Mouse (Mus musculus) forebrain, embryonic 10.5 days (tissue): ENCODE data around the gene Adamts15. TPM values are rescaled to one million over a fixed set of nuclear protein-coding genes. Genes with fewer than 3 reads are reported as not detected.

ENCODE experiments used
- DNase-seq: peaks from one replicate; pipeline ENCODE4 v3.0.0-alpha.2; 2017; ENCODE audit warnings: low spot score; ENCODE audit errors: extremely low spot score
- H3K27ac ChIP-seq: fragments of 300-500 bp; sonication (generic); 2 replicates; pipeline ENCODE4 v1.5.1; 2016; ENCODE audit warnings: mild to moderate bottlenecking
- H3K27me3 ChIP-seq: fragments of 300-500 bp; sonication (generic); 2 replicates; pipeline ENCODE4 v1.6.1; 2016; ENCODE audit warnings: mild to moderate bottlenecking; ENCODE audit not compliant: poor library complexity, severe bottlenecking
- H3K36me3 ChIP-seq: fragments of 300-500 bp; sonication (generic); replicated peaks from 2 replicates; pipeline ENCODE4 v1.6.1; 2016; ENCODE audit warnings: mild to moderate bottlenecking, moderate library complexity
- H3K4me1 ChIP-seq: fragments of 300-500 bp; sonication (generic); 2 replicates; pipeline ENCODE4 v1.6.1; 2016
- H3K4me3 ChIP-seq: fragments of 300-500 bp; sonication (generic); 2 replicates; pipeline ENCODE4 v1.5.1; 2016; ENCODE audit warnings: mild to moderate bottlenecking, moderate library complexity
- H3K9me3 ChIP-seq: fragments of 300-500 bp; sonication (generic); 2 replicates; pipeline ENCODE4 v1.6.1; 2016; ENCODE audit warnings: mild to moderate bottlenecking, moderate library complexity
- WGBS: fragments of 180-500 bp; shearing (Covaris S2); methylation state at CpG from one replicate; pipeline ENCODE4 v1.1.7; 2016; 5-methylcytosine and 5-hydroxymethylcytosine counted together
- polyA plus RNA-seq: library from polyadenylated mRNA; unstranded; fragments of >200 nt; fragmentation: Nextera tagmentation; extraction: Ambion mirVana; gene quantifications from 2 replicates; pipeline ENCODE4 v1.2.1, GENCODE M21; 2016

The Adamts15 gene
- polyA plus RNA-seq, 1 experiment from 2014 or later = 8.2 TPM

DNA sequence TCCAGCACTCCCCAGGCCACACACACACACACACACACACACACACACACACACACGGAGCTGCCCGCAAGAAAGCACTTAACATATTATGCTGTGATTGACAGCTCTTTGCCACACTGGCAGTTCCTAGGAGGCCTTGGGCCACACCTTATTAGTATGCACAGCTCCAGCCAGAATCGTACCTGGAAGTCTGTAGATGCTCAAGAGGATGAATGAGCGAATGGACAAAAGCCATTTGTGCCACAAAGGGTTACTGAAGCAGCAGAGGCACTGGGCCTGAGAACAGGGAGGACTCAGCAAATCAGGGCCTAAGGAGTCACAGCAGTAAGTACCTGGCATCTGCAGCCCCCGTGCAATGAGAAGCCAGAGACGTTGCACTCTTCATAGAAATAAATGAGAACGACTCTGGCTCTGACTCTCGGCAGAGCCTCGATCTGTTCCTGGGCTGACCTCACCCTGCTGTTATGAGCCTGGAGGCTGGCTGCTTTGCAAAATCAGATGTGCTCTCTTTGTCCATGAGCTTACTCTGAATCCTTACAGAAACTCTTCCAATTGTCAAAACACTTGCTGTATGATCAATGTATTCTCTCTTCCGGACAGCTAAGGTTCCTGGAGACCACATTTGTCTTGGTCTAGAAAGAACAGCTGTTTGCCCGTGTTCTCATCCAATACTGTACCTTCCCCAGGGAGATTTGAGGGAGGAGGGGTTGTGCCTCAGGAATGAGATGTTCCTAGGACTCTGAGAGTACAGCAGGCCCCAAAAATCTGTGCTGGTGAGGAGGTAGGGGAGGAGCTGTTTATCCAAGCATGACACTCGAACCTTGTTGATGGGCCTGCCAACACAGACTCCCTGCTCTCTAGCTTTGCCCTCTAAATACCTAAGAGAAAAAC is 3.5 kb downstream of the Adamts15 start:
- H3K4me3 ChIP-seq = no peak overlapping the region
- no peaks in the 10 kb centered on the region for H3K36me3 ChIP-seq
- no peaks in the 10 kb centered on the region for H3K9me3 ChIP-seq
- WGBS = 74% methylated on average over 12 of the region's 12 CpGs
- H3K27me3 ChIP-seq = peaks cover 44% of the 10 kb centered on the region
- no peak for DNase-seq
- H3K27ac ChIP-seq = no peak overlapping the region
- H3K4me1 ChIP-seq = peaks cover 39% of the 10 kb centered on the region

DNA sequence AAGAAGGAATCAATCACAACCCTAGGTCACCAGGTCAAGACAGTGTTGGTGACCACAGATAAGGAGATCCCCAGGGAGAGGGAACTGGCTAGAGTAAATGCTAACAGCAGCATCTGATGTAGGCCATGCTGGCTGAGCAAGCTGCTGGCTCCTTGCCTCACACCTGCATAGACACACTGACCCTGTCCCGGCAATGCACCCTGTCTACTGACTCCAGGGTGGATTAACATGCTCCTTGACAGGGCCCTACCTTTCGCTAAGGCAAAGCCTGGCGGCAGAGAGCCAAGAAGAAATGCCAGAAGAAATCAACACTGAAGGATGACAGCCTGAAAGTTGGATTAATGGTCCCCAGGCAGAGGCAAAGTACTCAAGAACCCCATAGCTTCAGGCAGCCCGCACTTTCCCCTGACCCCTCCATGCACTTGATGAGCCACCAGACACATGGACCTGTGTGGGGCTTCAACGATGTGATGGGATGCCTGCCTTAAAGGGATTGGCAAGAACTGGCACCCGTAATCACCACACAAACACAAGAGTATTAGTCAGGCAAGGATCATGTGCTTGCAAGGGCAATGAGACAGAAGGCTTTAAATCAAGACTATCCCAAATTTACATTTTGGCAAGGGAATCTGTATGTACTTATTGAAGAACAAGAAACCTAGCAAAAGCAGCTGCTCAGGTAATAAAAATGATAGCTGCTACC is 5.8 kb downstream of the Adamts15 start:
- Histone ChIP-seq H3K27me3 (peaks cover 22% of the 10 kb centered on the region), H3K9me3 (no peaks in the 10 kb centered on the region), H3K36me3 (0 out of 2 replicates have a peak, but pooled peaks cover 4% of the 10 kb centered on the region), H3K27ac (no peak overlapping the region), H3K4me1 (peaks cover 26% of the 10 kb centered on the region), H3K4me3 (no peak overlapping the region)
- no peak for DNase-seq
- 94% methylated on average over 6 of the region's 6 CpGs for WGBS

- DNase-seq = no peak
- Histone ChIP-seq H3K4me3 (no peak overlapping the region), H3K4me1 (peaks cover 17% of the 10 kb centered on the region), H3K27ac (no peak overlapping the region), H3K36me3 (peaks cover 11% of the 10 kb centered on the region), H3K9me3 (no peaks in the 10 kb centered on the region), H3K27me3 (no peaks in the 10 kb centered on the region)
- WGBS = 93% methylated on average over 2 of the region's 2 CpGs
Observed at GRCm38 (mm10) chr9:30914241-30914640, 8.0 kb downstream of the Adamts15 start.

DNA sequence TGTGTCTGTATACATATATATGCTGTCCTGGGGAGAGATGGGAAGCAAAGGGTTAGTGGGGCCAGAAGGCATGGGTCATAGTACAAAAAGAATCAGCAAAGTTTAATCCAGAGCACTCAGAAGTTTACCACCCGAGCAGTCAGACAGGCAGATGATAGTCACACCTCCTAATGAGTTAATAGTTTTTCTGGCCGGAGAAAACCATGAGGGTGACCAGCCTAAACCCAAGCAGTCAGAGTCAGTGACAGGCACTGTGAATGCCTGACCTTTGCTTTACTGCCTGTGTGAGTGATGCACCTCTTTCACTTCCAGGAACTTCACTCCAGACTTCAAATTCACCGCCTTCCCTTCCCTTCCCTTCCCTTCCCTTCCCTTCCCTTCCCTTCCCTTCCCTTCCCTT is 8.8 kb downstream of the Adamts15 start:
- Histone ChIP-seq H3K9me3 (no peaks in the 10 kb centered on the region), H3K4me1 (peaks cover 9% of the 10 kb centered on the region), H3K36me3 (peaks cover 11% of the 10 kb centered on the region), H3K27me3 (no peaks in the 10 kb centered on the region), H3K27ac (no peak overlapping the region), H3K4me3 (no peak overlapping the region)
- no peak for DNase-seq
- 76% methylated on average over 3 of the region's 3 CpGs for WGBS

- Histone ChIP-seq H3K4me1 (peaks cover 9% of the 10 kb centered on the region; the same call in 1 of the 2 replicates), H3K4me3 (no peak overlapping the region), H3K9me3 (no peaks in the 10 kb centered on the region), H3K27me3 (no peaks in the 10 kb centered on the region), H3K27ac (no peak overlapping the region), H3K36me3 (peaks cover 11% of the 10 kb centered on the region)
- no peak for DNase-seq
- WGBS = 74% methylated on average over 3 of the region's 3 CpGs
Observed at GRCm38 (mm10) chr9:30912161-30912560, 10.1 kb downstream of the Adamts15 start.

GRCm38 (mm10) chr9:30910491-30910890 is 11.8 kb downstream of the Adamts15 start:
- no peak overlapping the region for H3K4me3 ChIP-seq
- H3K36me3 ChIP-seq = peaks cover 11% of the 10 kb centered on the region
- no peak overlapping the region for H3K27ac ChIP-seq
- no peaks in the 10 kb centered on the region for H3K27me3 ChIP-seq
- no peak for DNase-seq
- H3K4me1 ChIP-seq = peaks cover 9% of the 10 kb centered on the region; the same call in 1 of the 2 replicates
- WGBS = 95% methylated on average over 5 of the region's 5 CpGs
- H3K9me3 ChIP-seq = no peaks in the 10 kb centered on the region

GRCm38 (mm10) chr9:30908973-30909372 is 13.3 kb downstream of the Adamts15 start:
- peaks cover 20% of the 10 kb centered on the region for H3K36me3 ChIP-seq
- DNase-seq = no peak

DNA sequence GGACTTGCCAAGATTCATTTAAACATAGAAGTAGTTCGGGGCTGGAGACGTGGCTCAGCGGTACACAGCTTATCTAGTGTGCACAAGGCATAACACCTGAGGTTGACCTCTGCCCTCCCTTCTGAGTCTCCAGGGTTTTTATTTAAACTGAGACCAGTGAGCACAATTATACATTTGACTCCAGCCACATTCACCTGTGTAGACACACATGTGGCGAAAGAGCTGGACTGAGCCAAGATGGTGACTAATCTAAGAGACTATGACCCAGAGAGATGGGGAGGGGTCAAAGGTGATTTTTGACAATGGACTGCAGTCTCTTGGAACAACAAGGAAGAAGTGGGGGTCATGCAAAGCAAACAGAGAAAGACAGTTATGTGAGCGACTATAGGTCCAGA is 14.0 kb downstream of the Adamts15 start:
- no peaks in the 10 kb centered on the region for H3K27me3 ChIP-seq
- H3K27ac ChIP-seq = no peak overlapping the region
- H3K4me3 ChIP-seq = no peak overlapping the region
- no peak for DNase-seq
- 92% methylated on average over 5 of the region's 5 CpGs for WGBS
- no peaks in the 10 kb centered on the region for H3K9me3 ChIP-seq
- peaks cover 6% of the 10 kb centered on the region; the same call in 1 of the 2 replicates for H3K4me1 ChIP-seq
- H3K36me3 ChIP-seq = peaks cover 25% of the 10 kb centered on the region

More at GRCm38 (mm10) chr9:30908973-30909372, 13.3 kb downstream of the Adamts15 start:
- WGBS = 82% methylated on average over 5 of the region's 5 CpGs
- H3K27me3 ChIP-seq = no peaks in the 10 kb centered on the region
- no peaks in the 10 kb centered on the region for H3K9me3 ChIP-seq
- H3K4me3 ChIP-seq = no peak overlapping the region
- H3K27ac ChIP-seq = no peak overlapping the region
- H3K4me1 ChIP-seq = peaks cover 6% of the 10 kb centered on the region; the same call in 1 of the 2 replicates

DNA sequence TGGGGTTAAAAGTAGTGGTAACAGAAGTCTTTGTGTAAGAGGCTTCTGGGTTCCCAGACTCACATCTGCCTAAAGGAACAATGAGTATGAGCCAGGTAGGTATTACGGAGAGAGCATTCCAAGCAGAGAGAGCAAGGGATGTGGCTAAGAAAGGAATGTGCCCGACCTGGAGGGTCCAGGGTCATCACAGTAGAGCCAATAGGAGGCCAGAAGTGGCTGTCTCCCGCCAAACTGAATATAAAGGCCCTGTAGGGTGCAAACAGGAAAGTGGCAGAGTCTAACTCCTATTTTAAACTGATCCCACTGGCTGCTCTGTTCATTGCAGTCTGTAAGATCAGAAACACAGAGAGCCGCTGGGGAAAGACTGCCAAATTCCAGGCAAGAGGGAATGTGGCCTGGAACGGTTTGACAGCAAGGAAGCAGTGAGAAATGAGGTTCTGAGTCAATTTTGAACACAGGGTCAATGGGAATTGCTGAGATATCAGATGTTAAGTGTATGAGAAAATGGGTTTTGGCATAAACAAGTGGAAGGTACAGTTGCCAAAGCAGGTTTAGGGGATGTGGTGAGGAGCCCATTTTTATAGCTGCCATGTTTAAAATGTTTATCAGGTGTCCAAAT is 14.5 kb downstream of the Adamts15 start:
- DNase-seq = no peak

GRCm38 (mm10) chr9:30906426-30906825 is 15.8 kb downstream of the Adamts15 start:
- Histone ChIP-seq H3K9me3 (no peaks in the 10 kb centered on the region; the same call in 1 of the 2 replicates), H3K4me3 (no peak overlapping the region), H3K4me1 (peaks cover 3% of the 10 kb centered on the region; the same call in 1 of the 2 replicates), H3K27ac (no peak overlapping the region), H3K36me3 (peaks cover 35% of the 10 kb centered on the region), H3K27me3 (no peaks in the 10 kb centered on the region)
- no peak for DNase-seq
- 89% methylated on average over 4 of the region's 4 CpGs for WGBS

More for the DNA sequence above, 14.5 kb downstream of the Adamts15 start:
- WGBS = 56% methylated on average over 5 of the region's 5 CpGs
- Histone ChIP-seq H3K27me3 (no peaks in the 10 kb centered on the region), H3K4me3 (no peak overlapping the region), H3K27ac (no peak overlapping the region), H3K9me3 (no peaks in the 10 kb centered on the region), H3K36me3 (peaks cover 27% of the 10 kb centered on the region), H3K4me1 (peaks cover 6% of the 10 kb centered on the region; the same call in 1 of the 2 replicates)

- Histone ChIP-seq H3K9me3 (no peaks in the 10 kb centered on the region; the same call in 1 of the 2 replicates), H3K4me1 (peaks cover 3% of the 10 kb centered on the region; the same call in 1 of the 2 replicates), H3K27me3 (no peaks in the 10 kb centered on the region), H3K27ac (no peak overlapping the region), H3K36me3 (peaks cover 38% of the 10 kb centered on the region), H3K4me3 (no peak overlapping the region)
- WGBS = 92% methylated on average over 10 of the region's 10 CpGs
- no peak for DNase-seq
Observed at GRCm38 (mm10) chr9:30905861-30906260, 16.4 kb downstream of the Adamts15 start.

DNA sequence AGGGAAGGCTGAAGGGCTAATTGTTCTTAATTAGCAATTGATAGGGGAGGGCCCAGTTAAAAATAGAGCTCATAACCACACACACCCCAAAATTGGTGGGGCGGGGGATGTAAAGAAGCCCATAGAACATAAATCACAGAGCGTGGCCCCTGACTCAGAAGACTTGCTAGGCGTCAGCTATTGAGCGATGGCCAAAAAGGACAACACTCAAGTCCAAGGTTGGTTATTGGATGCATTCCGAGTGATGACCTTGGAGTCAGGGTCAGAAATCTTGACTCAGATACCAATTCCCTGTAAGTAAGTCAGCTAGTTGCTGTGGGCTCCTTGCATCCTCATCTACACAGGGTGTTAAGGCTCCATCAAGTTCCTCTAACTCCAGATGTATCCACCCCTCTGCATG is 19.0 kb downstream of the Adamts15 start:
- peaks cover 38% of the 10 kb centered on the region for H3K36me3 ChIP-seq

More for the DNA sequence above, 19.0 kb downstream of the Adamts15 start:
- 92% methylated on average over 5 of the region's 5 CpGs for WGBS
- Histone ChIP-seq H3K27ac (no peak overlapping the region), H3K4me3 (no peak overlapping the region), H3K27me3 (no peaks in the 10 kb centered on the region), H3K4me1 (peaks cover 3% of the 10 kb centered on the region; the same call in 1 of the 2 replicates), H3K9me3 (no peaks in the 10 kb centered on the region; the same call in 1 of the 2 replicates)
- no peak for DNase-seq
